Mouse (Mus musculus): ENCODE results near the gene Mapk9. TPM values are rescaled to one million over a fixed set of nuclear protein-coding genes. Genes with fewer than 3 reads are reported as not detected.

Mapk9 gene
- total and polyA plus RNA-seq, 2 experiments from 2014 or later = 70.4 to 128 TPM

GRCm38 (mm10) chr11:49844311-49844710, 2.2 kb upstream of the Mapk9 start:
- no peak overlapping the region for H3K4me2 ChIP-seq (ENCODE audit: low read depth, low read length, poor library complexity, severe bottlenecking)
- H3K27me3 ChIP-seq (ENCODE audit: insufficient read depth, low read length) = no peaks in the 10 kb centered on the region
- H3K4me3 ChIP-seq (ENCODE audit: low read depth, low read length) = no peak overlapping the region
- WGBS = 91% methylated on average over 10 of the region's 10 CpGs
- TF ChIP-seq CTCF (IDR thresholded peaks at IDR 0.05) = no peak
- no peaks in the 10 kb centered on the region for H3K36me3 ChIP-seq (ENCODE audit: insufficient read depth, low read length)
- H3K4me1 ChIP-seq (ENCODE audit: insufficient read depth, low read length) = peaks cover 14% of the 10 kb centered on the region
- no peak for DNase-seq (ENCODE audit: low spot score)
- H3K9ac ChIP-seq (replicated peaks; ENCODE audit: low read length, poor library complexity, severe bottlenecking) = no peak overlapping the region
- no peaks in the 10 kb centered on the region for H3K9me3 ChIP-seq (ENCODE audit: low read length)
- no peak overlapping the region for H3K27ac ChIP-seq (ENCODE audit: low read depth, low read length)
- ATAC-seq (ENCODE audit: low FRiP score) = no peak

DNA sequence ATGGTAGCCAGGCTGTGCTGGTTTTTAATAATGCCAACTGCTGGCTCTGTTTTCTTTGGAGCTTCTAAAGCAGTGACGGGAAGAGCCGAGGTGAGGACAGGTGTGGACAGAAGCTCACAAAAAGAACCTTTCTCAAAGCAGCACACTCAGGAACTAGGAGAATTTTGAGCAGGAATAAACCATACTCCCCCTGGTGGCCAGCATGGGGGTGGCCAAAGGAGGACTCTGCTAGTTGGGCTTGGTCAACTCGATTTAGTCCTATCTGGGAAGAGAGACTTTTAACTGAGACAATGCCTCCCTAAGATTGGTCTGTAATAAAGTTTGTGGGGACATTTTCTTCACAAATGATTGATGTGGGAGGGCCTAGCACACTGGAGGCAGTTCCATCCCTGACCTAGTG, 1.6 kb upstream of the Mapk9 start:
- H3K9ac ChIP-seq (replicated peaks; ENCODE audit: low read length, poor library complexity, severe bottlenecking) = no peak overlapping the region
- peaks cover 14% of the 10 kb centered on the region for H3K4me1 ChIP-seq (ENCODE audit: insufficient read depth, low read length)
- H3K27ac ChIP-seq (ENCODE audit: low read depth, low read length) = no peak overlapping the region
- DNase-seq (ENCODE audit: low spot score) = peak; percentile 64
- no peak for ATAC-seq (ENCODE audit: low FRiP score)
- H3K4me3 ChIP-seq (ENCODE audit: low read depth, low read length) = no peak overlapping the region
- no peaks in the 10 kb centered on the region for H3K27me3 ChIP-seq (ENCODE audit: insufficient read depth, low read length)
- TF ChIP-seq CTCF (IDR thresholded peaks at IDR 0.05) = peak; percentile 80
- H3K9me3 ChIP-seq (ENCODE audit: low read length) = no peaks in the 10 kb centered on the region
- WGBS = 41% methylated on average over 3 of the region's 3 CpGs
- H3K36me3 ChIP-seq (ENCODE audit: insufficient read depth, low read length) = no peaks in the 10 kb centered on the region
- peak overlapping the region; percentile 88; the same call in 1 of the 2 replicates for H3K4me2 ChIP-seq (ENCODE audit: low read depth, low read length, poor library complexity, severe bottlenecking)

DNA sequence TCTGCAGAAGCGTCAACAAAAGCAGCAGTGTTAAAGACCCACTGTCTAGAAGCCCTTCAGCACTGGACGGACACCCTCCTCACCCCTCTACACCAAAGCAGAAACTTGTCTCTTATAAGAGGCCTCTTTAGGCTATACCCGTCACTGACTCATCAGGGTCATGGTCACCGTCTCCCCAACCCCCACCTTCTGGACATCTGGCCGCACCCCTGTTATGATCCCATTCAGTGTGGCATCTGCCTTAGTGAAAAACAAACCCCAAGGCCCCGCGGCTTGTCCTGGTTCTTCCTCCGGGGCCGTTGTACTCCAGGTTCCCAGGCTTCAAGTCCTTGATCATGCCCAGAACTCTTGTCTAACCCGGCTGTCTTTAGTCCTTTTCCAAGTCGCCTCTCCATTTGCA, 593 bp upstream of the Mapk9 start:
- H3K4me3 ChIP-seq (ENCODE audit: low read depth, low read length) = peak overlapping the region; percentile 98
- 30% methylated on average over 11 of the region's 11 CpGs for WGBS

GRCm38 (mm10) chr11:49847071-49847810, 690 bp downstream of the Mapk9 start:
- peak overlapping the region; percentile 98 for H3K4me3 ChIP-seq (ENCODE audit: low read depth, low read length)
- H3K27ac ChIP-seq (ENCODE audit: low read depth, low read length) = peak overlapping the region; percentile 80
- TF ChIP-seq CTCF (IDR thresholded peaks at IDR 0.05) = no peak
- DNase-seq (ENCODE audit: low spot score) (peak; percentile 59), ATAC-seq (ENCODE audit: low FRiP score) (no peak)
- peak overlapping the region; percentile 88 for H3K4me2 ChIP-seq (ENCODE audit: low read depth, low read length, poor library complexity, severe bottlenecking)
- H3K36me3 ChIP-seq (ENCODE audit: insufficient read depth, low read length) = no peaks in the 10 kb centered on the region
- H3K27me3 ChIP-seq (ENCODE audit: insufficient read depth, low read length) = no peaks in the 10 kb centered on the region
- H3K4me1 ChIP-seq (ENCODE audit: insufficient read depth, low read length) = peaks cover 14% of the 10 kb centered on the region
- 7% methylated on average over 29 of the region's 29 CpGs for WGBS
- H3K9ac ChIP-seq (replicated peaks; ENCODE audit: low read length, poor library complexity, severe bottlenecking) = peak overlapping the region; percentile 87
- H3K9me3 ChIP-seq (ENCODE audit: low read length) = no peaks in the 10 kb centered on the region

More for the DNA sequence above, 593 bp upstream of the Mapk9 start:
- H3K4me2 ChIP-seq (ENCODE audit: low read depth, low read length, poor library complexity, severe bottlenecking) = peak overlapping the region; percentile 88
- peak overlapping the region; percentile 80 for H3K27ac ChIP-seq (ENCODE audit: low read depth, low read length)
- no peaks in the 10 kb centered on the region for H3K36me3 ChIP-seq (ENCODE audit: insufficient read depth, low read length)
- H3K4me1 ChIP-seq (ENCODE audit: insufficient read depth, low read length) = peaks cover 14% of the 10 kb centered on the region
- H3K27me3 ChIP-seq (ENCODE audit: insufficient read depth, low read length) = no peaks in the 10 kb centered on the region
- peak overlapping the region; percentile 66 for H3K9ac ChIP-seq (replicated peaks; ENCODE audit: low read length, poor library complexity, severe bottlenecking)
- DNase-seq (ENCODE audit: low spot score) = no peak
- no peaks in the 10 kb centered on the region for H3K9me3 ChIP-seq (ENCODE audit: low read length)
- 0 out of 2 replicates have a peak, but pooled peaks have one; percentile 1 for ATAC-seq (ENCODE audit: low FRiP score)
- no peak for TF ChIP-seq CTCF (IDR thresholded peaks at IDR 0.05)

DNA sequence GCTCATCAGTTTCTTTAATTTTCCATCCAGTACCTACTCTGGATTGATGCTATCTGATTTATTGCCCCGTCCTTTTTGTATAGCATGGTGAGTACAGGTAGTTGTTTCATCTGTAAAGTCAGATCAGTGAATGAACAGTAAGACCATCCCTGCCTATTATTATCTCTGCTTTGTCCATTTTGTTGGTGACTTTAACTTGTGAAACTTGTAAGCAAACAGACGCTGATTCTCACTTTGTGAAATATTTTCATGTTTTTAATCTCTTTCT, 1.2 kb downstream of the Mapk9 start:
- H3K9me3 ChIP-seq (ENCODE audit: low read length) = no peaks in the 10 kb centered on the region
- H3K4me2 ChIP-seq (ENCODE audit: low read depth, low read length, poor library complexity, severe bottlenecking) = peak overlapping the region; percentile 88
- peaks cover 14% of the 10 kb centered on the region for H3K4me1 ChIP-seq (ENCODE audit: insufficient read depth, low read length)
- no peak for TF ChIP-seq CTCF (IDR thresholded peaks at IDR 0.05)
- no peaks in the 10 kb centered on the region for H3K27me3 ChIP-seq (ENCODE audit: insufficient read depth, low read length)
- DNase-seq (ENCODE audit: low spot score) = no peak
- ATAC-seq (ENCODE audit: low FRiP score) = no peak
- H3K4me3 ChIP-seq (ENCODE audit: low read depth, low read length) = peak overlapping the region; percentile 98
- no peak overlapping the region for H3K27ac ChIP-seq (ENCODE audit: low read depth, low read length)
- H3K9ac ChIP-seq (replicated peaks; ENCODE audit: low read length, poor library complexity, severe bottlenecking) = peak overlapping the region; percentile 87; the same call in 1 of the 2 replicates
- 63% methylated on average over 2 of the region's 2 CpGs for WGBS
- no peaks in the 10 kb centered on the region for H3K36me3 ChIP-seq (ENCODE audit: insufficient read depth, low read length)

DNA sequence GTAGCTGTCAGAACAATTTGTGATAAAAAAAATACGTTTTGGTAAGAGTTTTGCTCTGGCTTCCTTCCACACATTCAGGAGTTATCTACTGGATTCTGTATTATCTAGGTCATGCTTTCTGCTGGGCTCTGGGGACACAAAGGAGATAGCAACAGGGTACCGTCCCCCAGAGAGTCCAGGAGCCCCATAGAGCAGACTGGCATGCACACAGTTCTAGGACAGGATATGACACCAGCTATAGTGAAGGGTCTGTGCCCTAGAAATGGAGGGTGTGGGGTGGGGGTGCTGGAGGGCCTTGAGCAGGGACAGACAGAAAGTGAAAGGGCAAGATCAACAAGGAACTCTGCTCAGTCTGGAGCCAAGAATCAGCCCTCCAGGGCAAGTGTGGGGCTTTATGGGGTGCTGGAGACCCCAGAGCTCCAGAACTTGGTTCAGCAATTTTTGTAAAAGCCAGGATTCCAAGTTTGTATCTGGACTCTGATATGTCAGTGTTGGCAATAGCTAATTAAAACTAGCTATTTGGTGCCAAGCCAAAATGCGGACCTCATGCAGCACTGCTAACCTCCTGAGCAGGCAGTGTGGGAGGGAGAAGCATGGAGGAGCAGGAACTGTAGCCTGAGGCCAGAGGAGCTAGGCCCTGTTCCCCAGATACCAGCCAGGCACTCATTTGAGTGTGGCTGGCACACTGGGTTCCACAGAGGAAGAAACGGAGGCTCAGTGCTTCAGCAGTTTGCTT, 1.7 kb downstream of the Mapk9 start:
- peaks cover 14% of the 10 kb centered on the region for H3K4me1 ChIP-seq (ENCODE audit: insufficient read depth, low read length)
- no peak for TF ChIP-seq CTCF (IDR thresholded peaks at IDR 0.05)
- H3K4me3 ChIP-seq (ENCODE audit: low read depth, low read length) = peak overlapping the region; percentile 98
- DNase-seq (ENCODE audit: low spot score) = no peak
- no peak overlapping the region for H3K27ac ChIP-seq (ENCODE audit: low read depth, low read length)
- peak overlapping the region; percentile 88 for H3K4me2 ChIP-seq (ENCODE audit: low read depth, low read length, poor library complexity, severe bottlenecking)
- H3K27me3 ChIP-seq (ENCODE audit: insufficient read depth, low read length) = no peaks in the 10 kb centered on the region
- no peaks in the 10 kb centered on the region for H3K36me3 ChIP-seq (ENCODE audit: insufficient read depth, low read length)
- WGBS = 57% methylated on average over 4 of the region's 4 CpGs
- peak overlapping the region; percentile 39 for H3K9ac ChIP-seq (replicated peaks; ENCODE audit: low read length, poor library complexity, severe bottlenecking)
- no peaks in the 10 kb centered on the region for H3K9me3 ChIP-seq (ENCODE audit: low read length)
- ATAC-seq (ENCODE audit: low FRiP score) = no peak
